Mouse (Mus musculus) stomach, embryonic 14.5 days (tissue): Measurements from ENCODE around the gene Zfp536. TPM values are rescaled to one million over a fixed set of nuclear protein-coding genes. Genes with fewer than 3 reads are reported as not detected.

Experiments
- ATAC-seq: fragments of 200-750 bp; cut with Nextera tagmentation; 2 replicates; pipeline ENCODE4 v1.8.0; 2017; ENCODE audit warnings: low read depth, moderate TSS enrichment; ENCODE audit not compliant: insufficient number of reproducible peaks, insufficient read depth, low FRiP score
- H3K27ac ChIP-seq: fragments of 300-500 bp; sonication (generic); 2 replicates; pipeline ENCODE4 v1.5.1; 2014; ENCODE audit warnings: mild to moderate bottlenecking, low read length, moderate library complexity, mixed read lengths
- H3K27me3 ChIP-seq: fragments of 300-500 bp; sonication (generic); 2 replicates; pipeline ENCODE4 v1.6.1; 2014; ENCODE audit warnings: low read length, control low read depth, mixed read lengths; ENCODE audit not compliant: control insufficient read depth, insufficient read depth
- H3K36me3 ChIP-seq: fragments of 300-500 bp; sonication (generic); 2 replicates; pipeline ENCODE4 v1.6.1; 2014; ENCODE audit warnings: mild to moderate bottlenecking, control low read depth, low read length, moderate library complexity, mixed read lengths; ENCODE audit not compliant: control insufficient read depth, insufficient read depth
- H3K4me1 ChIP-seq: fragments of 300-500 bp; sonication (generic); 2 replicates; pipeline ENCODE4 v1.6.1; 2014; ENCODE audit warnings: low read length, control low read depth, mixed read lengths; ENCODE audit not compliant: control insufficient read depth, insufficient read depth
- H3K4me2 ChIP-seq: fragments of 300-500 bp; sonication (generic); replicated peaks from 2 replicates; pipeline ENCODE4 v1.6.1; 2014; ENCODE audit warnings: low read depth, low read length, control low read depth
- H3K4me3 ChIP-seq: fragments of 300-500 bp; sonication (generic); 2 replicates; pipeline ENCODE4 v1.5.1; 2014; ENCODE audit warnings: low read depth, low read length, control low read depth
- H3K9ac ChIP-seq: fragments of 300-500 bp; sonication (generic); replicated peaks from 2 replicates; pipeline ENCODE4 v1.6.1; 2014; ENCODE audit warnings: low read depth, mild to moderate bottlenecking, control low read depth, low read length, moderate library complexity, mixed read lengths
- H3K9me3 ChIP-seq: fragments of 300-500 bp; sonication (generic); 2 replicates; pipeline ENCODE4 v1.6.1; 2016; ENCODE audit warnings: low read depth, low read length, control low read depth; ENCODE audit not compliant: control insufficient read depth
- WGBS: fragments of 180-500 bp; shearing (Covaris S2); extraction: QIAGEN DNeasy Blood & Tissue Kit; methylation state at CpG from one replicate; pipeline ENCODE4 v1.1.7; 2014; 5-methylcytosine and 5-hydroxymethylcytosine counted together
- polyA plus RNA-seq: library from polyadenylated mRNA; unstranded; fragments of >200 nt; fragmentation: Nextera tagmentation; extraction: Ambion mirVana; gene quantifications from 2 replicates; pipeline ENCODE4 v1.2.1, GENCODE M21; 2014

The Zfp536 gene
- polyA plus RNA-seq, 1 experiment from 2014 or later = 24.5 TPM

DNA sequence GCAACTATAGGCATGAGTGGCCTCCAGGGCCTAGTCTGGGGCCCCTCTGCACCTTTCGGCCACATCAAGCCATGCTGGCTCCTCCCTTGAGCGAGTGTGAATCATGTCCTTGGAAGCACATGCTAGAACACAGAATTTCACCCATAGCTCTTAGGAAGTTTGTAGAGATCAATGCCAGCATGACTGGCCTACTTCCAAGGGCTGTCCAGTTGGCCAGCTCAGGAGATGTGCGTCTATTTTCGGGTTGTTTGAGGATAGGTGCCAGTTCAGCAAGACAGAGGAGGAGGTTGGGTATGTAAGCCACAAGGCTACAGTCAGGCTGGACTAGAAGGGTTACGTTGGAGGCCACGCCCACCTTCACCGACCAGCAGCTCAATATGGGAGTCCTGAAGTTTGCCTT lies 201.4 kb downstream of the Zfp536 start:
- Histone ChIP-seq H3K9me3 (no peaks in the 10 kb centered on the region), H3K4me3 (no peak overlapping the region), H3K36me3 (no peaks in the 10 kb centered on the region), H3K4me1 (0 out of 2 replicates have a peak, but pooled peaks cover 4% of the 10 kb centered on the region), H3K27ac (no peak overlapping the region), H3K9ac (no peak overlapping the region), H3K4me2 (no peak overlapping the region), H3K27me3 (no peaks in the 10 kb centered on the region)
- 88% methylated on average over 7 of the region's 7 CpGs for WGBS
- no peak for ATAC-seq

DNA sequence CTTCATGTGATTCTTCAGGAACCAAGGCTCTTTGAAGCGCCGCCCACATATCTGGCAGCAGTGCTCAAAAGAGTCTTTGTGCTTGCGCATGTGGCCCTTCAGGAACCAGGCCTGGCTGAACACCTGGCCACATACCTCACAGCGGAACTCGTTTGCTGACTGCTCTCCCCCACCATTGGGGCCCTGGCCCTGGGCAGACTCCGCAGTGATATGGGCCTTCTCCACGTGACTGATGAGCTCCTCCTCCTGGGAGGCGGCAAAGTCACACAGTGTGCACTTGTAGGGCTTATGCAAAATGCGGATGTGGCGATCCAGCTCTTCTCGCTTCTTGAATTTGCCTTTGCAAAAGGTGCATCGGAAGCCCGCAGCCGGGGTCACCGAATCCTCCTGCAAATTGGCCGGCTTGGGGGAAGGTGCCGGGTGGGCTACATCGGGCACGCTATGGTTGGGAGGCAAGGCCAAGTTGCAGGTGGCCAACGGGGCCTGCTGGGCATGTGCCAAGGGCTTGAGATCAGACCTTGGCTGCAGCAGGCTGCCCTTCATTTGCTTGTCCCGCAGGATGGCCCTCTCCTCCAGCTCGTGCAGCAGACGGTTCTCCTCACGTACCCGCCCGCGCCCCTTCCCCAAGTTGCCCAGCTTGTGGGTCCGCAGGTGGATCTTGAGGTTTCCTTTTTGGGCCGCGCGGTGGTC lies 204.5 kb downstream of the Zfp536 start:
- no peak overlapping the region for H3K9ac ChIP-seq
- H3K4me3 ChIP-seq = no peak overlapping the region
- H3K36me3 ChIP-seq = no peaks in the 10 kb centered on the region
- H3K4me2 ChIP-seq = no peak overlapping the region
- ATAC-seq = 0 out of 2 replicates have a peak, but pooled peaks have one; percentile 44
- 70% methylated on average over 31 of the region's 31 CpGs for WGBS
- H3K27ac ChIP-seq = no peak overlapping the region
- H3K9me3 ChIP-seq = no peaks in the 10 kb centered on the region
- H3K27me3 ChIP-seq = no peaks in the 10 kb centered on the region
- H3K4me1 ChIP-seq = peaks cover 19% of the 10 kb centered on the region; the same call in 1 of the 2 replicates

DNA sequence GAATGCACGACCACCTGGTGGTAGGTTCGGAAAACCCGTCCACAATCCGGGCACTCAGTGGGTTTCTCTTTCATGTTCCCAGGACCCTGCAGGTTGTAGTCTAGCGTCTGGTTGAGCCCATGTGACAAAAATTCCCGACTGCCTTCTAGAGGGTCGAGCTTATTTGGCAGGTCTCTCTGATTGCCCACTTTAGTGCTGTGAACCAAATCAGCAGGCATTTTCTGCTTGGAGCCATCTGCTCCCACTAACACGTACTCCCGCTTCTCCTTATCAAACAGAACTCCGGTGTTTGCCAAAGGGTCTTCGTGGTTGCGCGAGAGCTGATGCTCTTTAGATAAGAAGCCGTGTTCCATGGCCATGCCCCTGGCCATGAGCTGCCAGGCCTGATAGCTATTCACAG lies 205.4 kb downstream of the Zfp536 start:
- Histone ChIP-seq H3K27ac (no peak overlapping the region), H3K4me2 (no peak overlapping the region), H3K27me3 (no peaks in the 10 kb centered on the region), H3K9ac (no peak overlapping the region), H3K4me3 (no peak overlapping the region), H3K4me1 (peaks cover 23% of the 10 kb centered on the region; the same call in 1 of the 2 replicates), H3K36me3 (no peaks in the 10 kb centered on the region), H3K9me3 (no peaks in the 10 kb centered on the region)
- ATAC-seq = no peak
- 75% methylated on average over 14 of the region's 14 CpGs for WGBS

DNA sequence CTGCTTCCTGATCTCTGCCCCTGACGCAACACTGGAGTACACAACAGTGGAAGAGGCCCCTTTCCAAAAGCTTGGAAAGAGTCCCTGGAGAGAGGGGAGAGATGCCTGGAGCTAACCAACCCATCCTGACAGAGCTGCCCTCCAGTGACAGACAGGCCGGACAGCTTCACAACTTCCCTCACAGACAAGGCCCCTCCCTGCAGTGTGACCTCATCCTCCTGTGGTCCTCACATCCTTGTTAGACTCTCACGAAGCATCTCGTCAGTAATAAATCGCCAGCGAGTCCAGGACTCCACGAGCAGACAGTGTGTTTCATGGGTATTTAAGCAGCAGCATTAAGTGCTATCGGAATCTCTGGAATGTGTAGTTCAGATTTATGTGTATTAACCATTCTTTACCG lies 207.4 kb downstream of the Zfp536 start:
- 12% methylated on average over 9 of the region's 9 CpGs for WGBS
- Histone ChIP-seq H3K27ac (peak overlapping the region; percentile 63; the same call in 1 of the 2 replicates), H3K27me3 (no peaks in the 10 kb centered on the region), H3K4me1 (peaks cover 24% of the 10 kb centered on the region; the same call in 1 of the 2 replicates), H3K4me2 (no peak overlapping the region; the same call in 1 of the 2 replicates), H3K36me3 (no peaks in the 10 kb centered on the region), H3K4me3 (no peak overlapping the region), H3K9me3 (no peaks in the 10 kb centered on the region), H3K9ac (no peak overlapping the region)
- ATAC-seq = 0 out of 2 replicates have a peak, but pooled peaks have one; percentile 21

DNA sequence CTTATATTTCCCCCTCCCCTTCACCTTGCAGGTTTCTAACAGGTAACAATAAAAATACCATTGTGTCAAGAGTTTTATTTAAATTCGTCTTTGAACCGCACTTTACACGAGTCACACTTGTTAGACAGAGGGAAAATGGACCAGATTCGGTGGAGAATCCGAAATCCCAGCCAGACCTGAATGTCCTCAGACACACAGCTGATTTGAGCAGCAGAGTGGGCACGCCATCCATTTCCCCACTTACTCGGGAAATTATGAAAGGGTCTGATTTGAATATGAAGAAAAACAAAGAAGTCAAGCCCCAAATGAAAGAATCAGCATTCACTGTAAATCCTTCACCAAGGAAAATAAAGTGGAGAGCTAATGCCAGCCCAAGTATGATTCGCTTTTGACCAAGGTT lies 208.1 kb downstream of the Zfp536 start:
- Histone ChIP-seq H3K27me3 (no peaks in the 10 kb centered on the region), H3K4me1 (peaks cover 23% of the 10 kb centered on the region; the same call in 1 of the 2 replicates), H3K27ac (peak overlapping the region; percentile 63; the same call in 1 of the 2 replicates), H3K4me3 (no peak overlapping the region), H3K36me3 (no peaks in the 10 kb centered on the region), H3K9ac (no peak overlapping the region), H3K4me2 (no peak overlapping the region), H3K9me3 (no peaks in the 10 kb centered on the region)
- WGBS = 75% methylated on average over 8 of the region's 8 CpGs
- ATAC-seq = no peak

DNA sequence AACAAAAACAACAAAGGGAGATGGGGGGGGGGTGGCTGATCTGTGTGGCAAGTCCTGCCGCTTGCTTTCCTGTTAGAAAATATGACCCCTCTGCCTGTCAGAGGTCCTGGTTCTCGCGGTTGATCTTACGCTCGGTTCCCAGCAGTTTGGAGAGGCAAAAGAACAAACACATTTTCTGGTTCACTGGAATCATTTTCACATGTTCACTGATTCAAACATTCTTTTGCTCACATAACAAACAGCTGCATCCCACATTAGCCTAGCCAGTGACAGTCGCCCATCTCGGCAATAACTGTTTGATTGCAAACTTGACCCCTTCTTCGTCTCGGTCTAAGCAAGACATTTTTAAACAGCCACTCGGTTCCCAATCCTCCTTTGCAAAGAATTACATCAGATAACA lies 208.8 kb downstream of the Zfp536 start:
- WGBS = 32% methylated on average over 10 of the region's 10 CpGs
- H3K27ac ChIP-seq = peak overlapping the region; percentile 48; the same call in 1 of the 2 replicates

DNA sequence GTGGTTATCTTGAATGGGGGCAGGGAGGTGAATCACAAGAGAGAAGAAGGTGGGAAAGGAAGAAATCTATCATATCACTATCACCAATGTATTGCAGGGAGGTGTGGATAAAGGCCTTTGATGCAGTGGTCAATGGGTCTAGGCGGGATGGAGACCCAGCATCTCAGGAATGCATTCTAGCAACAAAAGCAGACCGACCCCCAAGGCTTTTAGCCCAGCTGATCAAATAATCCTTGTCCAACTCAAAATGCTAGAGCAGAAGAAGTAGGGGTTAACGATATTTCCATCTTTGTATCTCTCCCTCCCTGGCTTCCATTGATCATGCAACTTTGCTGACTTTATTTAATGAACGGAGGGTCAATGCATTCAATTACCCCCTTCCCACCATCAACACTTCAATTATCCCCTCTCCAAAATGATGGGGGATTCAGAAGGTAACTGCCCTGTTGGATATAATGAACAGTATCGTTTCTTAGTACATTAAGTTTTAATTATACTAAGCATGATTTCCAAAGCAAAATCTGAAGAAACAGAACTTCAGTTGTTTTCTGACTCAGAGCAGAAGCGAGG lies 209.5 kb downstream of the Zfp536 start:
- Histone ChIP-seq H3K27ac (0 out of 2 replicates have a peak overlapping the region, but pooled peaks have one; percentile 24), H3K9ac (no peak overlapping the region), H3K4me3 (no peak overlapping the region), H3K27me3 (no peaks in the 10 kb centered on the region), H3K4me1 (peaks cover 23% of the 10 kb centered on the region; the same call in 1 of the 2 replicates), H3K36me3 (no peaks in the 10 kb centered on the region), H3K4me2 (no peak overlapping the region), H3K9me3 (no peaks in the 10 kb centered on the region)
- WGBS = 58% methylated on average over 6 of the region's 6 CpGs
- ATAC-seq = no peak

More for the DNA sequence above, 208.8 kb downstream of the Zfp536 start:
- H3K9me3 ChIP-seq = no peaks in the 10 kb centered on the region
- H3K27me3 ChIP-seq = no peaks in the 10 kb centered on the region
- no peak for ATAC-seq
- H3K4me1 ChIP-seq = peaks cover 23% of the 10 kb centered on the region; the same call in 1 of the 2 replicates
- no peak overlapping the region for H3K9ac ChIP-seq
- no peaks in the 10 kb centered on the region for H3K36me3 ChIP-seq
- H3K4me2 ChIP-seq = 0 out of 2 replicates have a peak overlapping the region, but pooled peaks have one; percentile 16
- no peak overlapping the region for H3K4me3 ChIP-seq

DNA sequence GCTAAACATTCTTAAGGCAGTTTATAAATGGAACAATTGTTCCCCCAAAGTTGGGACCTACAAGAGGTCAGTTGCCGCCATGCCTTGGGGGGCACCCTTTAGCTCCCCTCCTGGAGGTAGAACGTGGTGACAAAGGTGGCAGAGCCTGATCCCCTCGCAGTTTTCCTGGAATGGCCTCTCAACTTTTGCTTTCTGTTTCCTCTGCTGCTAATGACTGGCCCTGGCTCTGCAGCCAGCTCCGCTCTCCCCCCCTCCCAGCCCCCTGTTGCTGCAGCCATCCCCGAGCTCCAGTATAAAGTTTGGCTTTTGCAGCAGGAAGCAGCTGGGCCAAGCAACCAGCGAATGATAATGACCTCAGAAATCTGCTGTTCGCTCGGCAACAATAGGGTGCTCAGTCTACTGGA lies 210.3 kb downstream of the Zfp536 start:
- Histone ChIP-seq H3K4me1 (peaks cover 23% of the 10 kb centered on the region; the same call in 1 of the 2 replicates), H3K4me3 (no peak overlapping the region), H3K27ac (peak overlapping the region; percentile 79), H3K9ac (no peak overlapping the region), H3K4me2 (peak overlapping the region; percentile 31), H3K36me3 (no peaks in the 10 kb centered on the region), H3K27me3 (no peaks in the 10 kb centered on the region), H3K9me3 (no peaks in the 10 kb centered on the region)
- WGBS = 7% methylated on average over 8 of the region's 8 CpGs
- ATAC-seq = peak; percentile 72; the same call in 1 of the 2 replicates
